In genomic region chr2:126425223-126425622, GRCm38 (mm10) we compare ENCODE assay signal across 32 mouse cellular contexts.
DNase-seq lines count a peak whose midpoint lies in the region; ATAC-seq and TF ChIP-seq lines count a peak whose summit lies in the region.
"Had no signal": no experiment of that assay in that cellular context is flagged by ENCODE, and none has a peak within 500 bp of the region (broad histone marks: within the 10 kb centered on the region; RNA-seq: fewer than 3 reads in every experiment).

No protein-coding gene starts in this region.

- no peak overlapping the region for H3K27ac ChIP-seq in lung, postnatal 0 days (ENCODE audit: low read length)
- H3K27ac ChIP-seq: embryonic facial prominence, embryonic 10.5 days; embryonic facial prominence, embryonic 15.5 days; forebrain, embryonic 13.5 days; gastrocnemius, adult 2 months; heart, adult 2 months; heart, embryonic 13.5 days; hindbrain, embryonic 15.5 days; layer of hippocampus, adult 2 months; limb, embryonic 13.5 days; liver, embryonic 14.5 days; macrophage; midbrain, embryonic 10.5 days; neural tube, embryonic 12.5 days had no signal

- no peak overlapping the region for H3K4me2 ChIP-seq in lung, postnatal 0 days (replicated peaks; ENCODE audit: low read depth, low read length)
- H3K4me2 ChIP-seq: embryonic facial prominence, embryonic 15.5 days; forebrain, embryonic 13.5 days; heart, embryonic 13.5 days; hindbrain, embryonic 15.5 days; limb, embryonic 13.5 days; lung, embryonic 14.5 days; neural tube, embryonic 12.5 days had no signal

- H3K4me1 ChIP-seq in lung, postnatal 0 days (ENCODE audit: insufficient read depth, low read depth, low read length): no peaks in the 10 kb centered on the region
- H3K4me1 ChIP-seq: embryonic facial prominence, embryonic 10.5 days; embryonic facial prominence, embryonic 15.5 days; heart, embryonic 13.5 days; hindbrain, embryonic 15.5 days; limb, embryonic 13.5 days; midbrain, embryonic 10.5 days; neural tube, embryonic 12.5 days had no signal

- peak; percentile 38; the same call in 1 of the 2 replicates for ATAC-seq in lung, postnatal 0 days
- ATAC-seq: midbrain, embryonic 16.5 days had no signal

- H3K36me3 ChIP-seq in lung, postnatal 0 days (ENCODE audit: insufficient read depth, low read length): no peaks in the 10 kb centered on the region; the same call in 1 of the 2 replicates
- H3K36me3 ChIP-seq: embryonic facial prominence, embryonic 10.5 days; embryonic facial prominence, embryonic 15.5 days; heart, embryonic 13.5 days; hindbrain, embryonic 15.5 days; limb, embryonic 13.5 days; midbrain, embryonic 10.5 days; neural tube, embryonic 12.5 days had no signal

- peak; percentile 54 for TF ChIP-seq EP300 in lung, postnatal 0 days (IDR thresholded peaks at IDR 0.05)

- H3K4me3 ChIP-seq in lung, postnatal 0 days (ENCODE audit: low read depth, low read length): no peak overlapping the region
- H3K4me3 ChIP-seq: embryonic facial prominence, embryonic 10.5 days; embryonic facial prominence, embryonic 15.5 days; forebrain, embryonic 13.5 days; gastrocnemius, adult 2 months; heart, adult 2 months; heart, embryonic 13.5 days; hindbrain, embryonic 15.5 days; layer of hippocampus, adult 2 months; limb, embryonic 13.5 days; midbrain, embryonic 10.5 days; myocyte; neural tube, embryonic 12.5 days had no signal

- TF ChIP-seq CTCF in lung, postnatal 0 days (IDR thresholded peaks at IDR 0.05): no peak

- no peaks in the 10 kb centered on the region for H3K27me3 ChIP-seq in lung, postnatal 0 days (replicated peaks; ENCODE audit: insufficient read depth, low read length)
- H3K27me3 ChIP-seq: embryonic facial prominence, embryonic 15.5 days; forebrain, embryonic 13.5 days; heart, embryonic 13.5 days; hindbrain, embryonic 15.5 days; limb, embryonic 13.5 days; neural tube, embryonic 12.5 days had no signal

- DNase-seq in cerebellum, postnatal 10 days: peak; percentile 47 to 53
- DNase-seq in cerebellum, postnatal 25 days: no peak
- DNase-seq in lung, postnatal 0 days (ENCODE audit: low spot score): peak; percentile 67
- no peak for DNase-seq in lung, postnatal 10 days
- DNase-seq in brain, adult 2 months (ENCODE audit: low read depth, low spot score): peak; percentile 4
- DNase-seq in retina, embryonic 14.5 days (ENCODE audit: low spot score): peak; percentile 30
- no peak for DNase-seq in embryo, embryonic 11 days
- no peak for DNase-seq in layer of hippocampus, postnatal 25 days (ENCODE audit: extremely low spot score in 1 of 2, low spot score in 1 of 2)
- DNase-seq: adrenal gland, adult 8-10 months; cerebellum, adult 11-12 months; gastrocnemius, adult 2 months; gastrocnemius, postnatal 36 days; heart, adult 2 months; heart, postnatal 10 days; kidney, adult 18-20 months; kidney, postnatal 36 days; lung, embryonic 14.5 days; right cerebral cortex, postnatal 14 days; thymus, postnatal 4 days had no signal

- 78% methylated on average over 3 of the region's 3 CpGs for WGBS in lung, postnatal 0 days

- H3K9ac ChIP-seq in lung, postnatal 0 days (replicated peaks; ENCODE audit: low read depth): no peak overlapping the region
- H3K9ac ChIP-seq: embryonic facial prominence, embryonic 15.5 days; forebrain, embryonic 13.5 days; heart, embryonic 13.5 days; hindbrain, embryonic 15.5 days; limb, embryonic 13.5 days; liver, embryonic 14.5 days; lung, embryonic 14.5 days; neural tube, embryonic 12.5 days had no signal

- no peaks in the 10 kb centered on the region for H3K9me3 ChIP-seq in lung, postnatal 0 days (ENCODE audit: low read length)
- H3K9me3 ChIP-seq: embryonic facial prominence, embryonic 10.5 days; embryonic facial prominence, embryonic 15.5 days; forebrain, embryonic 13.5 days; heart, embryonic 13.5 days; hindbrain, embryonic 15.5 days; limb, embryonic 13.5 days; midbrain, embryonic 10.5 days; neural tube, embryonic 12.5 days had no signal

Comparison
In these comparisons a context has a peak if more than half of its experiments do, and no peak if none do; other contexts are left out.
1. DNase-seq: peak in cerebellum, postnatal 10 days (2 of 2), lung, postnatal 0 days (single experiment), brain, adult 2 months (single experiment) and retina, embryonic 14.5 days (single experiment); none in cerebellum, postnatal 25 days (0 of 2), lung, postnatal 10 days (single experiment), embryo, embryonic 11 days (single experiment) and layer of hippocampus, postnatal 25 days (0 of 2).